Mouse (Mus musculus) hindbrain, embryonic 14.5 days (tissue): ENCODE measurements around the gene Ndufa6. TPM values are rescaled to one million over a fixed set of nuclear protein-coding genes. Genes with fewer than 3 reads are reported as not detected.
A peak's percentile ranks its signal among the peaks of the same experiment; 100 is the strongest.
"Not testable (repeated sequence)": the region's sequence is repeated elsewhere in the genome, so short reads cannot be mapped to it uniquely, and the experiment has no call there.

Experiments
- ATAC-seq: fragments of 200-750 bp; cut with Nextera tagmentation; 2 replicates; pipeline ENCODE4 v1.8.0; 2017; ENCODE audit warnings: moderate number of reproducible peaks, mild to moderate bottlenecking, moderate TSS enrichment, moderate library complexity; ENCODE audit not compliant: low FRiP score
- DNase-seq: peaks from one replicate; pipeline ENCODE4 v3.0.0-alpha.2; 2015; ENCODE audit warnings: low spot score
- H3K27ac ChIP-seq: fragments of 300-500 bp; sonication (generic); 2 replicates; pipeline ENCODE4 v1.5.1; 2014; ENCODE audit warnings: mild to moderate bottlenecking, moderate library complexity
- H3K27me3 ChIP-seq: fragments of 300-500 bp; sonication (generic); 2 replicates; pipeline ENCODE4 v1.6.1; 2014; ENCODE audit warnings: mild to moderate bottlenecking, low read length, mixed read lengths; ENCODE audit not compliant: control insufficient read depth, insufficient read depth
- H3K36me3 ChIP-seq: fragments of 300-500 bp; sonication (generic); replicated peaks from 2 replicates; pipeline ENCODE4 v1.6.1; 2014; ENCODE audit not compliant: control insufficient read depth, insufficient read depth
- H3K4me1 ChIP-seq: fragments of 300-500 bp; sonication (generic); replicated peaks from 2 replicates; pipeline ENCODE4 v1.6.1; 2014; ENCODE audit warnings: antibody characterized with exemption, low read length, mixed read lengths; ENCODE audit not compliant: control insufficient read depth, insufficient read depth
- H3K4me2 ChIP-seq: fragments of 300-500 bp; sonication (generic); replicated peaks from 2 replicates; pipeline ENCODE4 v1.6.1; 2014; ENCODE audit warnings: mild to moderate bottlenecking, moderate library complexity
- H3K4me3 ChIP-seq: fragments of 300-500 bp; sonication (generic); replicated peaks from 2 replicates; pipeline ENCODE4 v1.5.1; 2014; ENCODE audit warnings: mild to moderate bottlenecking, low read length
- H3K9ac ChIP-seq: fragments of 300-500 bp; sonication (generic); 2 replicates; pipeline ENCODE4 v1.6.1; 2014
- H3K9me3 ChIP-seq: fragments of 300-500 bp; sonication (generic); 2 replicates; pipeline ENCODE4 v1.6.1; 2016; ENCODE audit warnings: low read length; ENCODE audit not compliant: control insufficient read depth
- WGBS: fragments of 180-500 bp; shearing (Covaris S2); extraction: QIAGEN DNeasy Blood & Tissue Kit; methylation state at CpG from one replicate; pipeline ENCODE4 v1.1.7; 2014; 5-methylcytosine and 5-hydroxymethylcytosine counted together
- polyA plus RNA-seq: library from polyadenylated mRNA; unstranded; fragments of >200 nt; fragmentation: Nextera tagmentation; extraction: Ambion mirVana; gene quantifications from 2 replicates; pipeline ENCODE4 v1.2.1, GENCODE M21; 2014

The Ndufa6 gene
- 383 and 445 TPM in 2 replicates for polyA plus RNA-seq

DNA sequence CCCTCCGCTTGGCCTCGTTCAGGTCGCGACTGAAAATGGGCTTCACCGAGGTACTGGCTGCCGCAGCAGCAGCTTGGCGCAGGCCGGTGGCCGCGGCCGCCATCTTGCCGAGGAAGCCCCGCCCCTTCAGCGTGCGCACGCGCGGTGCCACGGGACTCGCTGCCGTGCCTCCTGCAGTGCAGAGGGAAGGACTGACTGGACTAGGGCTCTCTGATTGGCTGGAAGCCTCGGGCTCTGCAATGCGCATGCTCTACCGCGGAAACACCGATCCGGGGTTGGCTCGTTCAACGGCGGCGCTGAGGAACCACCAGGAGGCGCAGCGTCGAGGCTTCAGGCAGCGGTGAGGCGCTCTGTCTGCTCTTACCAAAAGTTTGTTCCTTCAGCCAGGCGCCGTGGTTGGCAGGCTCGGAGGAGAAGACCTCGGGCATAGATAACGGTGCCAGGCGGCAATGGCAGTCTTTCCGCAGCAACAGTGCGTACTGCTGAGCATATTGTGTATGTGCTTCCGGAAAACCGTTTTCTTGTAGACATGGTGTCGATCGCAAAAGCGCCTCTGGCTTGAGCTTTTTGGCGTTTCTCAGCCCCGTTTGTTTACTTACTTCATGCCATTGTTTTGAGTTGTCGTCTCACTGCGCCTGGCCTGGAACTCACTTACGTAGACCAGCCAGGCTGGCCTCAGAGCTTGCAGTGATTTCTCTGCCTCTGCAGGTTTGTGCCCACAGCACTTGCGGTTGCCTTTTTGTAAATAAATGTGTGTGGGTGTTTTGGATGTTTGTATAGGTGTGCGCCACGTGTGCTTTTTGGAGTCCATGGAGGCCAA lies at the start of gene Ndufa6:
Gene Ndufa6, minus strand, starts transcription at position 197 of the 820 bp plus-strand sequence.
- no peaks in the 10 kb centered on the region for H3K9me3 ChIP-seq

GRCm38 (mm10) chr15:82403606-82404005 lies 49.5 kb upstream of the Ndufa6 start:
- no peak for DNase-seq
- no peaks in the 10 kb centered on the region for H3K36me3 ChIP-seq
- no peak overlapping the region for H3K4me3 ChIP-seq
- H3K9ac ChIP-seq = no peak overlapping the region
- no peak overlapping the region for H3K4me2 ChIP-seq
- H3K9me3 ChIP-seq = no peaks in the 10 kb centered on the region
- ATAC-seq = no peak
- no peaks in the 10 kb centered on the region for H3K4me1 ChIP-seq
- H3K27ac ChIP-seq = no peak overlapping the region
- H3K27me3 ChIP-seq = no peaks in the 10 kb centered on the region
- WGBS = 95% methylated on average over 9 of the region's 9 CpGs

More for the DNA sequence above, at the start of gene Ndufa6:
- H3K27me3 ChIP-seq = no peaks in the 10 kb centered on the region
- peak within 1 kb of the TSS; percentile 80 for H3K4me3 ChIP-seq
- DNase-seq (peak; percentile 97), ATAC-seq (peak; percentile 98)
- H3K36me3 ChIP-seq = peaks cover 17% of the 10 kb centered on the region
- H3K4me2 ChIP-seq = peak within 1 kb of the TSS; percentile 81
- WGBS = 2% methylated on average over 57 of the region's 57 CpGs
- peaks cover 18% of the 10 kb centered on the region for H3K4me1 ChIP-seq
- H3K27ac ChIP-seq = peak within 1 kb of the TSS; percentile 85
- H3K9ac ChIP-seq = peak within 1 kb of the TSS; percentile 95

GRCm38 (mm10) chr15:82402741-82403140 lies 48.6 kb upstream of the Ndufa6 start:
- DNase-seq = no peak
- no peak overlapping the region for H3K4me2 ChIP-seq
- no peak overlapping the region for H3K27ac ChIP-seq
- 88% methylated on average over 6 of the region's 6 CpGs for WGBS
- H3K9me3 ChIP-seq = no peaks in the 10 kb centered on the region
- no peaks in the 10 kb centered on the region for H3K36me3 ChIP-seq
- no peak overlapping the region for H3K4me3 ChIP-seq
- no peaks in the 10 kb centered on the region for H3K27me3 ChIP-seq
- no peak for ATAC-seq
- no peak overlapping the region for H3K9ac ChIP-seq
- H3K4me1 ChIP-seq = no peaks in the 10 kb centered on the region

DNA sequence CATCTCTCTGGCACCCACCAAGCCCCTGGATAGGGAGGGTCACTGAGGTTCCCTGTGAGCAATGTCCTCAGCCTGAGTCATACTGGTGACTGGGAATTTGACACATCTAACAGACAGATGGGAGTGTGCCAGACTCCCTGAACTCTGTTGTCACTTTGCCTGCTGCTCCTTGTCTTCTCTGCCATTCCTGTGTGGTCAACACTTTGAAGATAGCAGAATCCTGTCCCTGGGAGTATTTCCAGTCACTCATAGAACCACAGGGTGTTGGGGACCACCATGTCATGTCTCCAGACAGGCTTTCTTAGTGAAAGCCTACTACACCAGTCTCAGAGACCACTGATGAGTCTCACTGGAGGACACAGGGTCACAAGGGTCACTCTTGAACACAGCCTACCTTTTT lies 48.0 kb upstream of the Ndufa6 start:
- Histone ChIP-seq H3K36me3 (no peaks in the 10 kb centered on the region), H3K27me3 (no peaks in the 10 kb centered on the region), H3K4me2 (no peak overlapping the region), H3K27ac (no peak overlapping the region), H3K4me1 (no peaks in the 10 kb centered on the region), H3K9me3 (no peaks in the 10 kb centered on the region), H3K9ac (no peak overlapping the region), H3K4me3 (no peak overlapping the region)
- ATAC-seq (no peak), DNase-seq (no peak)

DNA sequence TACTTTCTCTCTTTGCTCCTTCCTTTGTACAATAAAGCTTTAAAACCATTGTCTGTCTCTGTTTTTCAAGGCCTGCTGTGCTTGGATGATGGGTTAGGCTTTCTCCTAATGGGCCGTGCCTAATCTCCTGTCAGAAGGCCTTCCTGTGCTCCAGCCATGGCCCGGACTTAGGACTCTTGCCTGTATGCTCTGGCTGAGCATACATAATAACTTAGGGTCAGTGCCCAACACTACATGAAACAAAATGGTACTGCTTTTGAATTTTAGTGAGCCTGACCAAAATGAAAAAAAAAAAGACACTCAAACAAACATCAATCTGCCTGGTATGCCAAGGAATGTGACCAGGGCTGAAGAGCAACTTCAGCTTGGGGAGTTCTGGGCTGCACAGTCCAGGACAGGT lies 47.4 kb upstream of the Ndufa6 start:
- no peaks in the 10 kb centered on the region for H3K27me3 ChIP-seq
- H3K4me2 ChIP-seq = no peak overlapping the region
- ATAC-seq = no peak
- H3K4me1 ChIP-seq = no peaks in the 10 kb centered on the region
- H3K9me3 ChIP-seq = no peaks in the 10 kb centered on the region
- WGBS = 28% methylated on average over 2 of the region's 2 CpGs
- no peaks in the 10 kb centered on the region for H3K36me3 ChIP-seq
- no peak for DNase-seq
- H3K4me3 ChIP-seq = no peak overlapping the region
- H3K9ac ChIP-seq = no peak overlapping the region
- H3K27ac ChIP-seq = no peak overlapping the region

GRCm38 (mm10) chr15:82395955-82396354 lies 41.8 kb upstream of the Ndufa6 start:
- not testable (repeated sequence) for H3K4me1 ChIP-seq, H3K4me3 ChIP-seq, H3K9ac ChIP-seq, H3K27ac ChIP-seq, H3K36me3 ChIP-seq, H3K9me3 ChIP-seq, H3K27me3 ChIP-seq, DNase-seq, ATAC-seq, H3K4me2 ChIP-seq
- WGBS = 91% methylated on average over 3 of the region's 3 CpGs

GRCm38 (mm10) chr15:82393922-82394321 lies 39.8 kb upstream of the Ndufa6 start, which contains the start of gene Cyp2d11:
Gene Cyp2d11, minus strand, starts transcription at chr15:82394022.
- 94% methylated on average over 2 of the region's 2 CpGs for WGBS
- H3K9me3 ChIP-seq, H3K27ac ChIP-seq, H3K4me2 ChIP-seq, H3K9ac ChIP-seq, DNase-seq, H3K36me3 ChIP-seq, H3K4me3 ChIP-seq, H3K4me1 ChIP-seq, H3K27me3 ChIP-seq, ATAC-seq: not testable (repeated sequence)

DNA sequence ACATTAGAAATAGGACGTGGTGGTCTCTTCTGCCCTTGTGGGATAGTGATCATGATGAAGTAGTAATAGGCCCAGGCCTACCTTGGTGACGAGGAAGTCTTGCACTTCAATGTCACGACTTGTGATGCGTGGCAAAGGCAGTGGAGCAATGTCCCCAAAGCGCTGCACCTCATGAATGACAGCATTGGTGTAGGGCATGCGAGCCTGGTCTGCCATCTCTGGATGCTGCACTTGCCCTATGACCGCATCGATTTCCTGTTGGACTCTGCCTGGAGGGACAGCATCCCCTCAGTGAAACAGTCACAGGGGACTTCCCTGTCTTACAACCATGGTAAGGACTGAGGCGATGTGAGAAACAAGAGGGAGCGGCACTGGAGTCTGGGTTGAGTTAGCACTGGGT lies 35.8 kb upstream of the Ndufa6 start:
- H3K36me3 ChIP-seq, ATAC-seq, H3K4me1 ChIP-seq, DNase-seq, H3K4me3 ChIP-seq, H3K27me3 ChIP-seq, H3K9me3 ChIP-seq, H3K4me2 ChIP-seq, H3K27ac ChIP-seq, H3K9ac ChIP-seq: not testable (repeated sequence)
- WGBS = 93% methylated on average over 10 of the region's 10 CpGs

- no peak for ATAC-seq
- H3K27me3 ChIP-seq = no peaks in the 10 kb centered on the region
- no peak overlapping the region for H3K4me3 ChIP-seq
- H3K9me3 ChIP-seq = no peaks in the 10 kb centered on the region
- 93% methylated on average over 2 of the region's 2 CpGs for WGBS
- H3K4me1 ChIP-seq = no peaks in the 10 kb centered on the region
- no peak overlapping the region for H3K27ac ChIP-seq
- no peaks in the 10 kb centered on the region for H3K36me3 ChIP-seq
- no peak overlapping the region for H3K9ac ChIP-seq
- no peak overlapping the region for H3K4me2 ChIP-seq
- no peak for DNase-seq
These were observed 31.6 kb upstream of the Ndufa6 start for GRCm38 (mm10) chr15:82385729-82386128.
